Mouse (Mus musculus) ovary, postnatal 10 days (tissue): ENCODE results near the gene Adam3.

Experiments
- DNase-seq: peaks from one replicate; pipeline ENCODE4 v3.0.0; 2022; ENCODE audit warnings: low spot score

Gene Adam3

DNA sequence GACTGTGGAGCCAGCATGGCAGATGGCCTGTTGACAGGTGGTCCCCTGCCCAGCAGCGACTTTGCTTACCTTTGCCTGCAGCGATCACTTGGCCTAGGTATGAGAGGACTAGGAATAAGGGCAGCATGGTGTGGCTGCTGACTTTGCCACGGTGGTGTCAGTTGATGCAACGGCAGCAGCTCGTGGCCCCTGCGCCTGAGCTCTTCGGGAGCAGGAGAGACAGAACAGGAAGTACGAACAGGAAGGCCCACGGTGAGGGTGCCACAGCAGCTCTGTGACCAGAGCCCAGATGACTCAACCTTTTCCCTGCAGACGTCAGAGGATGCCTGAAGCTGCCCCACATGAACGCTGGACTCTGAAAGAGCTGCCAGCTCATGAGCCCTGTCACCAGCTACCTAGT, at the start of gene Adam3:
Gene Adam3 (minus strand): TSS at position 223 of the 400 bp plus-strand sequence.
- no peak for DNase-seq

DNA sequence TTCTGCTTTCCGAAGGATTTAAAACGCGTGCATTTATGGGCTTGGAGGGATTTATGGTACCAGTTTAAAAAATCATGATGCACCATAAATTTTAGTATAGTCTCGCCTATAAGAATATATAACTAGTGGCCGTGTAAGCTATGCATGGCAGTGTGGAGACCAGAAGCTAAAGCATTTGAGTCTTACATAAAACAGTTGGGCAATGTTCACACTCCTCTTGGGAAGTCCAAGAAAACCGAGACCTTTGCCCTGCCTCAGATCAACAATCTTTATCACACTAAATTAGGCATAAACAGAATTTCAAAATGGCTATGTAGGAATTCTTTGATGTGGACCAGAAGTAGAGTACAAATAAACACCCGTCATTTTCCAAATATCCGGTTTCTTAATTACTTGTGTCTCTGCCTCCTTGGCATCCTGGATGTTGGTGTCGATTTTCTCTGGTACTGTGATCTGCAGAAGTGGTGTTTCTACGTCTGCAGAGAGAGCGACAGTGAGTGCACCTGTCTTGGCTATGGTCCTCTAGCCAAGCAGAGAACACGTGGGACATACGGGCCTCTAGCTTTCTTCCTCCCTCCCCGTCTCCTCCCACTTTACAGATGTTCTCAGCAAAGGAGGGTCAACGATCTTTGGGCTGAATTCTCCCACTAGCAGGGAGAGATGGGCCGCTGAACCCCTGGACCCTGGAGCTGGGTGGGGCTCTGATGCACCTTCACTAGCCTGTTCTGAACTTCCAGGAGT, 596 bp downstream of the Adam3 start:
- no peak for DNase-seq
